Mouse (Mus musculus) kidney, adult 2 months (tissue): ENCODE measurements at regions not wholly inside any gene's neighbourhood (a gene's known extent, or its start where the extent isn't known, plus 50 kb on each side); places are given as distances from the start of the nearest gene placed in this dataset.

Source experiments
- CTCF ChIP-seq: fragments of 200-500 bp; conservative IDR thresholded peaks from 2 replicates; pipeline ENCODE4 v1.5.1; 2011; ENCODE audit warnings: low read depth, mild to moderate bottlenecking, control low read depth, low read length, moderate library complexity, mixed read lengths; ENCODE audit not compliant: insufficient read depth, insufficient read length
- POLR2A ChIP-seq: fragments of 200-500 bp; IDR thresholded peaks from one replicate; pipeline ENCODE4 v1.6.1; 2011; ENCODE audit warnings: low read depth, low read length, control low read depth

DNA sequence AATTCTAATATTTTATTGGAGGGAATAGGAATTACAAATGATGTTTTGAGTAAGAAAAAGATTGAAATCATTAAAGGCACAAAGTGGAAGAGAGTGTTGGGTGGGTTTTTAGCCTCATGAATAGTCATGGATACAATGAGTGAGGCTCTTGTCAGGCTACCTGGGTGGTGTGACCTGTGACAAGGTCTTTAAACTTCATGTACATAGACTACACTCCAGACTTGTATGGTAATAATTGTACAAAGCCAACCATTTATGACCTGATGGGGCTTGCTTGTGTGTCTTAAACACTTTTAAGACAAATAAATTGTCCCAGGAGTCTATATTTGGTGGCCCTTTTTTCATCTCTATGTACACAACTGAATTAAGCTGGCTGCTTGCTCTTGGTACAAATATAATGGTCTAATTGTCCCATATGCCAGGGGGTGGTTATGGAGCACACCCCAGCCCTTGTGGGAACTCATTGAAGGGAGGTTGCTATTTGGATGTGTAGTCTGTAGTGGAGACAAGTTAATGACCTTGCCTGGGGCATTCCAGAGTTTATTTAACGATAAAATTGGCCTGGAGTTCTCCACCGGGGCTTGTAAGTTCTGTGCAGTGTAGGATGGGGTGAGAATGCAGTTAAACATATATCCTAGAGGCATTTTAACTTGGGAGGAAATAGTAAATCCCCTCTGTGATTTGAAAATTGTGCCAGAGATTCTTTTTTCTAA lies 93.4 kb downstream of the Qpct start:
- TF ChIP-seq POLR2A (no peak), CTCF (no peak)
